ENCODE assay signal across 11 mouse cellular contexts in genomic region chr4:70499285-70499684, GRCm38 (mm10). TPM values are rescaled to one million over a fixed set of nuclear protein-coding genes. Genes with fewer than 3 reads are reported as not detected.
DNase-seq lines count a peak whose midpoint lies in the region; ATAC-seq lines count a peak whose summit lies in the region.
"Had no signal": no experiment of that assay in that cellular context is flagged by ENCODE, and none has a peak within 500 bp of the region (broad histone marks: within the 10 kb centered on the region; RNA-seq: fewer than 3 reads in every experiment).

No protein-coding gene starts in this region.

- DNase-seq in lung, postnatal 10 days = peak; percentile 1
- no peak for DNase-seq in lung, adult 18-20 months
- peak; percentile 33 for DNase-seq in cerebellum, adult 9-11 months
- peak; percentile 76 to 84 for DNase-seq in layer of hippocampus, adult 8-10 months (ENCODE audit: low spot score in 2 of 2)
- peak; percentile 74 for DNase-seq in right cerebral cortex, postnatal 10 days (ENCODE audit: low spot score in 2 of 2)
- DNase-seq in urinary bladder, postnatal 14 days (ENCODE audit: low spot score) = no peak
- no peak for DNase-seq in thymus, postnatal 0 days (ENCODE audit: low spot score)
- DNase-seq: gastrocnemius, postnatal 14 days; kidney, adult 2 months had no signal

- no peak for ATAC-seq in CD4-positive, CD25-positive, alpha-beta regulatory T cell, adult 4 months
- ATAC-seq: midbrain, embryonic 15.5 days had no signal

RNA-seq across cellular contexts. Expression of gene Megf9, which starts 35.5 kb away (rescaled TPM):
- 100 to 1,000 TPM; 104 to 111 (median 109) TPM for total RNA-seq in layer of hippocampus, adult 8-10 months (2022)
- 6.4 and 7.2 TPM in 2 replicates for polyA plus RNA-seq in thymus, postnatal 0 days (2015; fragmentation: Nextera tagmentation; extraction: Ambion mirVana)
- under 1 TPM; 0.41 to 0.70 TPM for polyA plus RNA-seq in CD4-positive, CD25-positive, alpha-beta regulatory T cell, adult 4 months (2017; shearing (Covaris generic))

Comparison
In these comparisons a context has a peak if more than half of its experiments do, and no peak if none do; other contexts are left out.
1. DNase-seq: peak in lung, postnatal 10 days (single experiment), cerebellum, adult 9-11 months (single experiment), layer of hippocampus, adult 8-10 months (2 of 2) and right cerebral cortex, postnatal 10 days (2 of 2); none in lung, adult 18-20 months (0 of 2), urinary bladder, postnatal 14 days (single experiment) and thymus, postnatal 0 days (single experiment).